Mouse (Mus musculus) cerebellum, postnatal 10 days (tissue): ENCODE results near the gene Cflar.
"Not testable (repeated sequence)": the region's sequence is repeated elsewhere in the genome, so short reads cannot be mapped to it uniquely, and the experiment has no call there.

Experiments
- DNase-seq, 2 experiments: peaks; one replicate each; pipeline ENCODE4 v3.0.0; 2021; ENCODE audit warnings: mixed read lengths in 2 of 2

Gene Cflar

GRCm38 (mm10) chr1:58734043-58734920 is 23.0 kb downstream of the Cflar start:
- DNase-seq: no peak

DNA sequence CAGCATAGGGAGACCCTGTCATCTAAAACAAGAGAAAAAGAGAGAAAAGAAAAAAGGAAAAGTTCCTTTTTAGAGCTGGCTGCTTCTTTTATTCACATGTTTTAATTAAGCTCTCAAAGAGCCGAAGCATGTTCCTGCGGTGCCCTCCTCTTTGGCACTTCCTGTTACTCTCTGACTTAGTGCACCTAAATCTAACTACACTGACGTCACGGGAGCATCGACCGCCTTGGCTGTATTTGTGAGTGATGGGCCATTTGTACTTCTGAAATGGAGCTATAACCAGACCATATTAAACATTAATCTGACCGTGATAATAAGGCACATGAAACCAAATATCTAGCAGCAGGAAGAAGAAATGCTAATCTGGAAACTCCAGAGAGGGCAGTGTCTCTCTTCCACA is 24.7 kb downstream of the Cflar start:
- DNase-seq: no peak

DNA sequence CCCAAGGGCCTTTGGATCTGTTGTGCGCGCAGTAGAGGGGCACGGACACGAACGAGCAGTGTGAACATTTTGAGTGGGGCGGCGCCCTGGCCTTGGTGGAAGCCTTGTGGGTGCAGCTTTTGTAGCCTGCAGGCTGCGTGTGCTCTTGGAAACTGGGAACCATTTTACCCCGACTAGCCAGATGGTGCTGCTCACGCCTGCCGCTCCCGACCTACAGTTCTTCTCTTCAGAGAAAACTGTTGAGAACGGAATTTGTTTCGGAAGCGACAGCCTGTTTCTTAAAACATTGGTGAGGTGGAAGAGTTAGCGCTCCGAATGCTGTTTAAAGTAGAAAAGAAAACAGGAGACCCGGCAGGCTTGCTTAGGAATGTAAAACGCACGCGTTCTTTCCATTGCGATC is 25.7 kb downstream of the Cflar start:
- peak in 1 of 2 experiments; percentile 14 for DNase-seq

DNA sequence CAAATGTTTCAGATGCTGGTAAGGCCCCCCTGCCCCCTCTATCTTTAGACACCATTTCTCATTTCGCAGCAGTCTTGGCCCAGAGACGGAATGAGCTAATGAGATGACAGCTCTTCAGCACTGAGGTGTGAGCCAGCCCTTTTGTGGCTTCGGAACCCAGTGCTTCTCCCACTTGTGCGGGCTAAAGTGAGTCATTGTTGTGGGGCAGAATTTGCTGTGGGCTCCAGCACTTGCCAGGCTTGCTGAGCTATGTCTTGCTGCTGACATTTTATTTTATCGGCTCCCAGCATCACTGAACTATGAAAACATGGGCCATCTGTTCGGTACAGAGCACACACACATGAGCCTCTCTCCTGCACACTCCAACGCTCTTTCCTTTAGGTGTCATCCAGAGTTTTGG is 28.2 kb downstream of the Cflar start:
- DNase-seq: peak; percentile 68 to 73

GRCm38 (mm10) chr1:58742571-58743021 is 31.3 kb downstream of the Cflar start:
- DNase-seq: no peak

DNA sequence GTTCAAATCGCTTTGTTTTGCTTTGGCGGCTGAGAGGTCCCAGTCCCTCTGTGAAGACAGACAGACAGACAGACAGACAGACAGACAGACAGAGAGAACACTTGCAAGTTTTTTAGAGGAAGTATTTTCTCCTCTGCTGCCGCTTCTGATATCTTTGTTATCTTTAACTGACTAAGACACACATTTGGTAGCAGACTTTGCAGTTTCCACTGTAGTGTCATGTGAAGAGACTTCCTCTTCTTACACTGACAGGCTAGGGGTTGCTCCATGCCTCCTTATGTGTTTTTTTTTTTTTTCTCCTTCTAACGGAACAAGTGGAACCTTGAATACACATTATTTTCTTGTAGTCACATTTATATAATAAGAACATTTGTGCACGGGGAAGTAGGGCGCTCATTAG is 31.9 kb downstream of the Cflar start:
- DNase-seq: no peak

- no peak for DNase-seq
Measured at GRCm38 (mm10) chr1:58744645-58745044, 33.3 kb downstream of the Cflar start.

DNA sequence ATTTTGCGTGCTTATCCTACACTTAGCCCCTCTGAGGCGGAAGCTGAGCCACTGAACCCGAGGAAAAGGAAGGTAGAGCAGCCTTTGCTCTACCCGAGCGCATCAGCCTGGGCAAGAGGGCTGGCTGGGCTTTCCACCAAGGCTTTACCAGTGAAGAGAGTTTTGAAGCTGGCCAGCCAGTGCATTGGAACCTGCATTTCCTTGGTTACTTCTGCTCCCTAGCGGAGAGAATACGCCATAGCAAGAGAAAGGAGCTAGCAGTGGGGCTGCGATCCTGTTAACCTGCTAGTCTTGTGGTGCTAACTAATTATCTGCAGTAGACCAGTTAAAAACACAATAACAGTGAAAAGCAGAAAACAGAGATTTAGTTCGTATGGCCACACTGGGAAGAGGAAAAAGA is 35.6 kb downstream of the Cflar start:
- DNase-seq: peak; percentile 75 to 81

GRCm38 (mm10) chr1:58759451-58759850 is 48.1 kb downstream of the Cflar start:
- no peak for DNase-seq

DNA sequence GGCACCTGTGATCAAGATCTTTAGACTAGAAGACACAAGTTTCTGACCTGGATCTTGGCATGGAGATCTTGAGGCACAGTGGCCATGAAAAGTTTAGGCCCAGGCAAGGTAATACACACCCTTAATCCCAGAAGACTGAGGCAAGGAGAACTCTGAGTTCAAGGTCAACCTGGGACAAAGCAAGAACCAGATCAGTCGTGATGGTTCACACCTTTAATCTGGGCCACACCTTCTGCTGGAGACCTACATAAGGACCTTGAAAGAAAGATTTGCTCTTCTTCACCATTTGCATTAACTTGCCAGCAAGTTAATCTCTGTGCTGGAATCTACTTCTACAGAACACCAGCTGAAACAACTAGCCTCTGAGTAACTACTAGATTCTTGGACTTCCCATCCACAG is 49.3 kb downstream of the Cflar start:
- DNase-seq: no peak

DNA sequence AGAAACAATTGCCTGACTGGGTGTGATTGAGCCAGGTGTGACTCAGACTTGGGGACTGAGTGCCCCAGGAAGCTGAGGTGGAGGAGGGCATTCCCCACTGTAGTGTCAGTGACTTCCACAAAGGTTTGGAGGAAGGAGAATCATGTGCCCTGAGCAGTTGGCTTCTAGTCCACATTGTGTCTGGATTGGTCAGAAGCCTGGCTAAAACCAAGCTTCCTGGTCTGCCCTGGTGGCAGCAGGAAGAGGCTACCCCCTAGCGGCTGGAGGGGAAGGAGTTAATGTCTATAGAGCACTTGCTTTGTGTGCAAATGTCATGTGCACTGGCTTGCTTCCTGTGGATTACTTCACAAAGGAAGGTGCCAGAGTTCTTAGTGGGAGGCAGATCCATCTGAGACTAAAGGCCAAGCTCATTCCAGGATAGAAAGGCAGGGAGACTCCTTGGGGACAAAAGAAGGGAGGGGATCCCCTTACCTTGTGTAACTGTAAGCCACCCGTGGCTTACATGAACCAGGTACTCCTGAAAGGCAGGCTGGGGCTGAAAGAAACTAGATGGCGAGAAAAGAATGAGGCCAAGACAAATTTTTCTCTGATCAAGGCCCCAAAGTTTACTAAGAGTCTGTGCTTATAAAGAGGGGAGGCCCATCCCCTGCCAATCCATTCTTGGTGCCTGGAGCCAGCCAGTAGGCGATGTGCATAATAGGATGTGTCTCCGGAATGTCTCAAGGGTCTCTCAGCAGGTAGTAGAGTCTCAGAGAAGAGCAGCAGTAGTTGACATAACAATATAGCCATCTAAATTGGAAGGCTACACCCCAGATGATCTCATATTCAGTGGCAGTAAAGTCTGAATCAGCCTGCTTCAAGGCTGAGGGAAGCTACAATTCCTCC is 50.3 kb downstream of the Cflar start:
- not testable (repeated sequence) for DNase-seq

DNA sequence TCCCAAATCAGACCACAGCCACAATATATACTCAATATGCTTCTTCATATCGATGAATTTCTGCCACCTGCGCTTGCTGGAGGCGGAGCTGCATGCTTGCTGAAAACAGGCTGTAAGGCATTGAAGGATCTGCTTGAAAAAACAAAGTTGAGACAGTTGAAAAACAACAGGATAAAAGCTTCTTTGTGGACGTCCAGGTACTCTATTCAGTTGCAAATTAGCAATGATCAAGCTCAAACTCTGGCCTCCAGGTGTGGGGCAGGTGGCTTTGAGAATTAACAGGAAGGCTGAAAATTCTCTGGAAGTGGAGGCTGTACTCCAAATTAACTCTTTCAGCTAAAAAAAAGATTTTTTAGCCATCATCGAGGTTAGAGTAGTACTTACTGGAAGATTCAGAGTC is 51.3 kb downstream of the Cflar start:
- DNase-seq: no peak

DNA sequence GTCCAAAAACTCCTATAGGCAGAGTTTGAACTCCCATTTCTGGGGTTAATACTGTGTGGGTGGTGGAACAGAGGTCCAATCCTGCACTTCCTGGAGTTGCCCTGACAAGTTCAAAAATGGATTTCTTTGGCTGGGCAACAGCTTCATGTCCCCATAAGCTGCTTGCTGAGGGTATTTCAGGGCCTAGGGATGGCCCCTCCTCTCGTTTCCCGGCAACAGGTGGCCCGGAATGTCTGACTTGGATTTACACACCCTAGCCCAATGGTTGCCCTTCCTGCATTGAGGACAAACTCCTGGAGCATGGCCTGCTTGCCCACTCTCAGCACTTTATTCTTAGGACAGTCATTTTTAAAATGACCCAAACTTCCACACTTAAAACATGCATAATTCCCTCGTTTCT is 55.1 kb downstream of the Cflar start:
- DNase-seq: not testable (repeated sequence)

- DNase-seq: no peak
Measured at GRCm38 (mm10) chr1:58769136-58769535, 57.8 kb downstream of the Cflar start.

DNA sequence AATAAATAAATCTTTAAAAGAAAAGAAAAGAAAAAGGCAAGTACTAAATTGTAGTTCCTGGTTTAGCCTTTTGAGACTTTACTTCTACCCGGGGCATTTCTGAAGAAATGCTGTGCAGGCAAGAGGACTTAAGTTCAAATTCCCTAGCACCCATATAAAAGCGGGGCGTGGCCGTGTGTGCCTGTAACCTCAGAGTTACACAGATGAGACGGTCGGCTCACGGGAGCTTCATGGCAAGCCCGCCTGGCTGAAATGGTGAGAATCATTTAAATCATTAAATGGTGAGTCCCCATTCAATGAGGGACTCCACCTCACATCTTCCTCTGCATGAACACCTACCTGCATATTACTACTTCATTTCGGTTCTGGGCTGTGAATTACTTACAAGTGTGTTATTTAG is 58.4 kb downstream of the Cflar start:
- no peak for DNase-seq

DNA sequence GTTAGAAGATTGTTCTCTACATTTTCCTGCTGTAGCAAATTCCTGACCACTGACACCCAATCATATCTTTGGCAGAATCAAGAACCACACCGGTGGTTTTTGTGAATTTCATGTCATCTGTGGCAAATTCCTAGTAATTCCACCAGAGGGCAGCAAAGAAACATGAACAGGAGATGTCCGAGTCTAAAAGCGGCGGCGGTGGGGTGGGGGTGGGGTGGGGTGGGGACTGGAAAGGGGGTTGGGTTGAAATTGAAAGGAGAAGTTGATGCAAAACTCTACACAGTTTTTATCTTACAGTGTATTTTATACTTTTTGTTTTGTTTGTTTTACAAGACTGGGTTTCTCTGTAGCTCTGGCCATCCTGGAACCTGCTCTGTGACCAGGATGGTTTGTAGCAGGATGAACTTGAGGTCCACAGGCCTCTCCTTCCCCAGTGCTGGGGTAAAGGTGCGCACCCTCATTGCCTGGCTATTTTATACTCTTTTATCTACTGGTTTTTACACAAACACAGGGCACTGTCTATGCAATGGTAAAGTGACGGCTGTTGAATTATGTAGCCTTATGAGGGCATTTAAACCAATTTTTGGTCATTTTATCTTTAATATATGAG is 58.9 kb downstream of the Cflar start:
- DNase-seq: peak; percentile 75 to 83

- DNase-seq: no peak
Measured at GRCm38 (mm10) chr1:58772084-58772483, 60.8 kb downstream of the Cflar start.

DNA sequence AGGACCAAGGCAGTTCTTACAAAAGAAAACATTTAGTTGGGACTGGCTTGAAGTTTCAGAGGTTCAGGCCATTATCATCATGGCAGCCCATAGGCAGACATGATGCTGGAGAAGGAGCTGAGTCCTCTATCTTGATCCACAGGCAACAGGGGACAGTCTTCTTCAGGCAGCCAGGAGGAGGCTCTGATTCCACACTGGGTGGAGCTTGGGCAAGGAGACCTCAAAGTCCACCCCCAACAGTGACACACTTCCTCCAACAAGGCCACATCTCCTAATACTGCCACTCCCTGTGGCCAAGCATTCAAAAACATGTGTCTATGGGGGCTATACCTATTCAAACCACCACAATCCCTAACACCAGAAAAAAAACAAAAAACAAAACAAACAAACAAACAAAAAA is 62.0 kb downstream of the Cflar start:
- DNase-seq: no peak

DNA sequence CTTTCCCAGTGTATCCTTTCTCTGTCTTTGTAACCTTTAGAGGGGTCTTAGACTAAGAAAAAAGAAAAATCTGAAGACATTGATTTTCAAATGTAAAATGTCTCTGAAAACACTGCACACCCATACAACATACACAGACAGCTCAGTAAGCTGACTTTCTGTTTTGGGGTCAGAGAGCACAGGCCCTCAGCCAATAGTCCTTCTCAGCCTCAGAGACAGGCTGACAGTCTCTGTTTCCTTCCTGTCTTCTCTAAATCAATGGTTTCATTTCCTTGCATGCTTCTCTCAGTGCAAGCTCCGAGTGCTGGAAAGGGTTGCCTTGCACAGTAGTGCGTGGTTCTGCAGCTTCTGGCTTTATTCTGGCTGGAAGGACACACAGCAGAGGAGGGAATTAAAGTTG is 62.6 kb downstream of the Cflar start:
- DNase-seq: no peak

DNA sequence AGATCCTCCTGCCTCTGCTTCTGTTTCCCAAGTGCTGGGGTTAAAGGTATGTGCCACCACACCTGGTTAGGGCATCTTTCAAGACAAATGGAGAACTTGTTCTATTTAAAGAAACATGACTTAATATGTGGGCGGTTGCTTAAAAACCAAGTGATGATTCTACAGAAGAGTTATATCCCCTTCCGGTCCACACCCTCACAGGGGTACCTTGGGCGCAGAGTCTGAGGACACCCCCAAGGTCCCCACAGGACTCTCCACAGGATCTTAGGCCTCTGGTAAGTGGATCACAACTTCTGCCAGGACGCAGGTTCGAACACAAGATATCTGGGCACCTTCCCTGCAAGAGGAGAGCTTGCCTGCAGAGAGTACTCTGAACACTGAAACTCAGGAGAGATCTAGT is 64.1 kb downstream of the Cflar start:
- no peak for DNase-seq

- DNase-seq: no peak
Measured at GRCm38 (mm10) chr1:58777583-58777982, 66.3 kb downstream of the Cflar start.

DNA sequence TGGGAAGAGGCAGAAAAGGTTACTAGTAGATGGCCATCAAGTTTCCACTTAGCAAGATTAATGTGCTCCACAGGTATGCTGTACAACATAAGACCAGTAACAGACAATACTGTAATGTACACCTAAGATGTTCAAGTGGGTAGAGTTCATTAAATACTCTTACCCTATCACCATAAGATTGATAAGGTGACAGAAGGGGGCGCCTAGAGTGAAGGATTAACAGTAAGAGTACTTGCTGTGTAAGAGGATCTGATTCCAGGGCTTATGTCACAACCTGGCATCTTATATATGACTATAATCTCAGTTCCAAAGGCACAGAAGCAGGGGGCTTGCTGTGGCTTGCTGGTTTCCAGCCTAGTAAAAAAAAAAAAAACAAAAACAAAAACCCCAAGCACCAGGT is 66.9 kb downstream of the Cflar start:
- DNase-seq: no peak

- DNase-seq: no peak
Measured at GRCm38 (mm10) chr1:58786276-58786675, 75.0 kb downstream of the Cflar start.
